Mouse (Mus musculus) heart, postnatal 10 days (tissue): ENCODE measurements at regions not wholly inside any gene's neighbourhood (a gene's known extent, or its start where the extent isn't known, plus 50 kb on each side); places are given as distances from the start of the nearest gene placed in this dataset.

Experiments used
- DNase-seq, 2 experiments: peaks; one replicate each; pipeline ENCODE4 v3.0.0; 2021
- intact Hi-C: fragments of 180-260 bp; cut with DNase I; formaldehyde crosslinking; loops from one replicate; pipeline ENCODE4 v1.15.1; 2025

DNA sequence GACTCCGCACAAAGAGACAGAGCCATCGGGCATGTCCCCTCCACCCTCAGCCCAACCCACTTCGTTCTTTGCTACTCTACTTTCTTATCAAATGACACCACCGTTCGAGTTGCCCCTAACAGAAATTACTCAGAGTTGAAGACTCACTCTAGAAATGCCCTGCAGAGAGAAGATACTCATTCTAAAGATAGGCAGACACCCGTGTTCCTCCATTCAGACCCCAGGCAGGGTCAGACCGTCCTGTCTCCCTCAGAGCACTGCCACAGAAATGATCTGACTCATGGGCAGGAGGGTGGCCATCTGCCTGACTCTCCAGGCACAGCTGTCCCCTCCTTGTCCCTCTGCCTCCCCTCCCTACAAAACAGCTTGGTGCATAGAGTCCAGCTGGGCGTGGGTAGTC, 185.6 kb downstream of the Setd4 start:
- intact Hi-C loops, result no loop called here
- no peak for DNase-seq

DNA sequence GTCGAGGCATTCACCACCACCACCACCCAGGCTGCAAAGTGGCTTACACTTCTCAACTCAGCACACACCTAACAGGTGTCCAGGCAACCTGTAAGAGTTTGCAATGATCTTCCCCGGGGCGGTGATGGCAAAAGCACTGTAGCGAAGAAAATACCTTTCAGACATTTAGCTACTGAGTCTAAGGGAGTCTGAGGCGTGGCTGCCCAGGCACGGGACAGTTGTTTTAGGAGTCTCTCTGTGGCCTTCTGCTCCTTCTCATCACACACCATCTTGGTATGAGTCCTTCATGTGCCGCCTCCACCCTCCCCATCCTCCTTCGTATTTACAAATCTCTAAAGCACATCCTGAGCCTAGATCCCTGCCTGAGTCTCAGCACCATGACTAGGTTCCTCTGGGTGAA, 186.0 kb downstream of the Setd4 start:
- no peak for DNase-seq
- intact Hi-C loops, result no loop called here

DNA sequence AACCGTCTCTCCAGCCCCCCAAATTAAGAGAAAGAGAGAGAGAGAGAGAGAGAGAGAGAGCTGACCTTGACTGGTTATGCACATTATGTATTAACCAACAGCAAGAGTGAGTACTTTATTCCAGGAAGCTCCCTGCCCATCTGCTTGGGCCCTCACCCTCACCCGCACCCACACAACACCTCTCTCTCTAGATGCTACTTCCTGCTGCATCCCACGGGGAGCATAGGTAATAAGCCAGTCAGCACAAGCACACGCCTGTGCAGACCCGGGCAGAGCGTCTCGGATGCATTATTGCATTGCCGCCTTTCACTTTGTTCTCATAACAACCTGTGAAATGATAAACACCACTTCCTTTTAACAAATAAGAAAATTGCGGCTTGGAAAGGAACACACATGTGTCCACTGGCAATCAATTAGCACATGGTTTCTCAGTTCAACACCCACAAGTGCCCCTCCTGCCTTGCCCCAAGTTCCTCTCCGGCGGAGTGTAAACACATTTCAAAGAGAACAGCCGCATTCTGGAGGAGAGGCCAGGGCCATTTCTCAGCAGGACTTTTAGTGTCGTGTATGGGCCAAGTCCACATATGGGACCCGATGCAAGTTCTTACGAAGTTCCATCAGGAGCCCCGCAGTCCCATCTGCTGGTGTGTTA, 211.7 kb downstream of the Setd4 start:
- intact Hi-C loops, result no loop called here

DNA sequence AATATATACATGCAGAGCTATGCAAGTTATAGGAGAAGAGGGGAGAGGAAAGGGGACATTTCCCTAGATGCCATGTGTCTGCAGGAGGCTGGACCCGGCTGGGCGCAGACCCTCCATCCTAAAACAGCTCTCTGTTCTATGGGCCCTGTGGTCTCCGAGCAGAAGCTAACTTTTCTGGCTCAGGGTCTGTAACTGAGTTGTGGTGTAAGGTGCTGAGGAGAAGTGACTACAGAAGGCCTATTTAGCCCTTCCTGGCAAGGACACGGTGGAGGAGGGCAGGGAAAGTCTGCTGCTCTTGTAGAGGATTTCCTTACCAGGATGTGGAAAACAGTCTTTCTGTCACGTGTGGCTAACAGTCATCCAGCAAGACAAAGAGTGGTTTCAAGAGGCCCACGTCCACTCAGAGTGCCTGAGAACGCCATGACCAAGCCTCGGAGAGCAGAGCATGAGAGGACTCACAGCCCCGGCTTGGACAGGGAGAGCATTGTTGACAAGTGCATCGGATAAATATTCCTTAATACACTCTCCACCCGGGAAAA, 216.2 kb downstream of the Setd4 start:
- intact Hi-C loops, result no loop called here
- DNase-seq, result no peak

More for the DNA sequence above, 211.7 kb downstream of the Setd4 start:
- DNase-seq, result no peak

DNA sequence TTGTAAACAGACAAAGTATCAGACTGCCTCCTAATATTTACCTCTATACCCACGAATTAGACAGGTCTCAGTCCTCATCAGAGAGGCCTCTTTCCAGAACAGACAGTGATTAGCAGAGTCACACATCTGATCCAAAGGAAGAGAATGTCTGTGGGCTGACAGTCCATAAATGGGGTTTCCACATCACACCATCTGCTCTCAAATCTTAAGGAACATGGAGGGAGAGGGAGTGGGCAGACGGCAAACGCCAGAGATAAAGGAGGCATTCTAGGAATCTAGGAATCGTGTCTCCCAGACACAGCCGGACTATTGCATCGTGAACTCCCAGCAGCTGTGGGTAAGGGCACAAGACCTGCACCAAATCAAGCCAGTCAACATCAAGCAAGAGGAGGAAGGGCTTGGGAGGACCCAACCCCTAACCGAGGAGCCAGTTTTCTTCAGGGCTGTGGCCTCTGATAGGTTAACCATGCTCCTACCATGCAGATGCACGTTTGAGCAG, 219.8 kb downstream of the Setd4 start:
- no peak for DNase-seq

DNA sequence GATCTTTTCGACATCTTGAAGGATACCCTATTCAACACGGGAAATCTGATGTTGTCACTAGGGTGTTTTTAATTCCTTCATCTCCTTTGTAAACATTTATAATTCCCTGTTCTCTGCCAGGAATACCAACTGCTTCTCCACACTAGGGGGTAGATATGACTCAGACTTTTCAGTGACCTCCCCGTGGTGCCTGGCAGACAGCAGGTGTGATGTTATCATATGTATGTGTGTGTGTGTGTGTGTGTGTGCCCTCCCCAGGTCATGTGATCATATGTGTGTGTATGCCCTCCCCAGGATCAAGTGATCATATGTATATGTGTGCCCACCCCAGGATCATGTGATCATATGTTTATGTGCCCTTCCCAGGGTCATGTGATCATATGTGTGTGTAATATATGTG, 220.9 kb downstream of the Setd4 start:
- intact Hi-C loops, result no loop called here
- DNase-seq, result no peak

More for the DNA sequence above, 219.8 kb downstream of the Setd4 start:
- intact Hi-C loops, result no loop called here

DNA sequence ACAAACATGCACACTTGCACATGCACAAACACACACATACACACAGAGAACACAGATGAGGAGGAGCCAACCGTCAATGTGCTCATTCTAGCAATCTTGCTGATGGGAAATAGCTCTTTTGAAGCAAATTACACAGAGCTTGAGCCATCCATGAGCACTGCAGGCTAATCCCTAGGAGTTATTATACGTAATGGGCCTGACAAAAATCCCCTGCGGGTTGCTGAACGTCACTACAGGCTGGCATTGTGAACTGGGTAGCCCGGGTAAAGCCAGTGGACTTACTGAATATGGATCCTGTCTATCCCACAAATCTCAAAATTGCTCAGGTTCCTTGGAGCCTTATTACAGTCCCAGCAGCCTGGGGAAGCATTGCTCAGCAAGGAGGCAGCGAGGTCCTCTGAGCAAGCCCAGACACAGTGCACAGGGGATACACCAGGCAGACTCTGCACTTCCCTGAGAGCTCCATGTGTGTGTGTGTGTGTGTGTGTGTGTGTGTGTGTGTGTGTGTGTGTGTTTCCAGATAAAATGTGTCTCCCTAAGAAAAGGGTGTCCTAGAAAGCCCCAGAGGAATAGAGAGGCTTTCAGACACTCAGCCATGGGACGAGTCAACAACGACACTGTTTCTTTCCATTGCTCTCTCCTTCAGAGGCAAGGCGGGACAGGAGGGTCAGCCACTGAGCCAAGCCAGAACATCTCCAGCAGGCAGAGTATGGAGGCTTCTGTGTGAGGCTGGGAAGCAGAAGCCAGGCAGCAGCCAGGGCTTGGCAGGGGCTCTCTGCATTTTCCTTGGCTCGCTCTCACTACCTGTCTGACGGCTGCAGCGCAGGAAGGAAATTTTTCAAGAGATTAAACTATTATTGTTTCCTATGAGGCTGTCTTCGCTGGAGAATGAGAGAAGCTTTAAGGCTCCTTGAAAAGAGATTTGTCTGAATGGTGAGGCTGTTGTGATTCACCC, 222.9 kb downstream of the Setd4 start:
- intact Hi-C loops, result no loop called here
- DNase-seq, result peak in 1 of 2 experiments; percentile 17

DNA sequence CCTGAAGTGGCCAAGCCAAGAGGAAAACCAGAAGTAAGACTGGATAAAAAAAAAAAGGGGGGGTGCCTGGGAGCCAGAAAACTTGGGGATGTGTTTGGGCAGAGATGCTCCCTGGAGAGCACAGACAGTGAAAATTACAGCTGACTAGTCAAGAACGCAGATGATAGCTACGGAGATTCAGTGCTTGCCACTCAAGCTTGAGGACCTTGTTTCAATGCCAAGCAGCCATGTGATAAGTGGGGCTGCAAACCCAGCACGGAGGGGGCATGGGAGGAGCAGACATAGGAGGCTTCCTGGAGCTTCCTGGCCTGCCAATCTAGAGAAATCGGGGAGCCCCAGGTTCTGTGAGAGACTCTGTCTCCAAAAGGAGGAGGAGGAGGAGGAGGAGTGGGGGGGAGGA, 223.7 kb downstream of the Setd4 start:
- no peak for DNase-seq
- intact Hi-C loops, result no loop called here

DNA sequence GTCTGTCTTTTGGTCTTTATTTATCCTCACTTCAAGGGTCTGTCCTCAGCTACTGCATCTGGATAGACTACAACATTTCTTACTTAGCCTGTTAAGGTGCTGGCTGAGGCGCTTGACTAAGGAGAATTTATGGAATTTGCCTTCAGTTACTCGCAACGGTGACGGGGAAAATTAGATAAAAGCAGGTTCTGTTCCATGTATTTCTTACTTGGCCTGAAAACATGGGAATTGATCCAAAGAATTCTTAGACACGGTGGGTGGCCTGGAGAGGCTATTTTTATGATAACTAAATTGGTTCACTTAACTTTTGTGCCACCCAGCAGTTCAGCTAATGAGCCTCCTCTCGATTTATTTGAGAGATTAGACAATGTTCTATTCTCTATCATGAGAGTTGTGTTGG, 224.3 kb downstream of the Setd4 start:
- intact Hi-C loops, result no loop called here
- no peak for DNase-seq

DNA sequence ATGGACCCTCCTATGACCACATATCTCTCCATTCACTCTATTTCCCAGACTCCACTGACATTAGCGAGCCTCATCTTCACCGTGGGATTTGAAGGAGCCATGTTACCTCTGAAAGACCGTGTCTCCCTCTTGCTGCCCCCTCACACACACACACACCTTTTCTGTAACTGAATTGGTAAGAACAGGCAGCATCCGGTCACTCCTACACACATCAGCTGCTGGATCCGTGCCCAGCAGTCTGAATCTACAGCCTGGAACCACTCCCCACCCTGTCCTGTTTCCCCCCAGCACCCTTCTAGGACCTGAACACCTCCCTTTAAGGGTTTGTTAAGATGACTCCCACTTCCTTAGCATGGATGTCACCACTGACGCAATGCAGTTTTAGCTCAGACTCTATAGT, 229.2 kb downstream of the Setd4 start:
- DNase-seq, result peak; percentile 25 to 36
- intact Hi-C loops, result no loop called here

DNA sequence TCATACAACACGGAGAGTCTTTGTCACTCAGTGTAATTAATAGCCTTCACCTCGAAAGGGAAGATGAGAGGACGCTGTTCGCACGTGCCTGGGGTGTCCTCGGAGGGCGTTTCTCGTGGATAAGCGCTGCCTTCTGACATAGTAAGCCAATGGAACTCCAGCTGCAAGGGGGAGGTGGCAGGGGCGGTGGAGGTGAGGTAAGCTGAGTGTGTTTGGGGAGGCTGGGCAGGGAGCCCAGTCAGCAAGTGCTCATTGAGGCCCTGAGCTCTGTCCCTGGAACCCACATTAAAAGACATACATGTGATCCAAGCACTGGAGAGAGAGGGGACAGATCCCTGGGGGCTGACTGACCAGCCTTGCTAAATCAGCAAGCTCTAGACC, 234.1 kb downstream of the Setd4 start:
- peak in 1 of 2 experiments; percentile 18 for DNase-seq
- intact Hi-C loops, result no loop called here

DNA sequence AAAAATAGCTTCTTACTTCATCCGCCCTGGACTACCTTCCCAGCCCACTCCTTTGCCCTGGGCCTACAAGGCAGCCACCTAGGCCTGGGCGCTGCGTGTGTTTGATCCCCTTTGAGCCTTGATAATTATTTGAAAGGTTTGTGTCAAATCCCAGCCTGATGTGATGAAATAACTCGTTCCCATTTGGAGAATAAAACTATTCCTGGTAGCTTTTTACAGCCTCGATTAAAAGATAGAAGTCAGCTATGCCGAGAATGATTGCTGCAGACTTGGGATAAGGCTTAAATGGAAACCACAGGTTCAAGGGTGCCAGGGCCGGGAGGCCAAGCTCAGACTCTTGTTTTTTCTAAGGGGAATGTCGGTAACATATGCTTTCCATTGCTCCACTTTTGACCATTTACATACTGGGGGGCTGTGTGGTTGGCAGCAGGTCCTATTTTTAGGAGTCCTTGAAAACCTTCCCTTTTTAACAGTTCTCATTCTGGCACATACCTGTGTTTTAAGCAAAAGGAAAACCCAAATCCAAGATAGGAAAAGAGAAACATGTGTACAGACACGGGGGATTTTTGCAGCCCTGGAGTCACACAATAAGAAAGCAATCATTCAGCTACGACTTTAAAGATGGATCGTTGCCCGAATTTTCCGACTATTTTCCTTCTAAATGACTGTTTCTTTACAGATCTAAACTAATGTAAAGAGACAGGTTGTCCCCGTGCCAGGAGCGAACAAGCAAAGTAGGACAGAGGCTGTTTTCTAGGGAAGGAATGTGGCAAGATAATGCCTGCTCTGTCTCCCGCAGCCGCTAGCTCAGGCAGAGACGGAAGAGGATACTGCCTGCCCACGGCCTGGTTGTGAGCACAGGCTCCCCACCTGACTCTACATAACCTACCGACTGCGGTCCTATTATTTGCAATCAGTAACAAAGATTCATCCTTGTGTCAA, 234.8 kb downstream of the Setd4 start:
- intact Hi-C loops, result no loop called here
- DNase-seq, result peak in 1 of 2 experiments; percentile 12

DNA sequence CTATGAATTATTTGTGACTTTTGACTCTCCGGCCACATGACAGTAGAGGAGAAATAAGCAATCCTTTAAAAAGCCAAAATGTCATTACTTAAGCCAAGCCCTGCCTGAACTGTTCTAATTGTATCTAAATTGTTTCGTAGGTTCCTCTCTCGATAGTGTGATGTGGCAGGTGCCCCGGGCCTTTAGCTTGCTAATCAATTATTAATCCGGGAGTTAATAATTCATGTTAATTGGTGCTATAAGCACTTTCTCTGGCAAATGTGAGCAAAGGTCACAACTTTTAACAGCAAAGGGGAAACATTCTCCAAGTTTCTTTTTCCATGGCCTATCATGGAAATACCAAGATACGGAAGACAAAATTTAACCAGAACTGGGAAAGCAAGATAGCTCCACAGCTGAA, 235.9 kb downstream of the Setd4 start:
- intact Hi-C loops, result no loop called here
- DNase-seq, result no peak

DNA sequence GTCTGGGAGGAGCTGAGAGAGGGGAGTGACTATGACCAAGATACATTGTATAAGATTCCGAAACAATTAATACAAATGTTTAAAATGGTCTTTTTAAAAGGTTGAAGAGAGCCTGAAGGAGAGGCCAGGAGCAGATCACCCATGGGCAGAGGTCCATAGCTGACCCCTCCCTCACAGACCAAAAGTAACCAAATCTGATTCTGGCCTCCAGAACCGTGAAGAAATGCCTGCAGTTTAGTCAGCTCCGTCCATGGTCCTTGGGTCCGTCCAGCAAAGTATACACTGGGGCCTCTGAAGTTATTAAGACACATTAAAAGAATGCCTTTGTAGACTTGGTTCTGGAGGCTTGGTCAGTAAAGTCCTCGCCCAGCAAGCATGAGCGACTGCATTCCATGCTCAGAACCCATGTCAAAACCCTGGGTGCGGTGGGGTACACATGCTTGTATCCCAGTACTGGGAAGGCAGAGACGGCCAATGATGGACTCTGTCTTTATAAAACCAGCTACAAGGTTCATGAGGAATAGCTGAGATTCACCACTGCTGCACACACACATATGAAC, 236.5 kb downstream of the Setd4 start:
- DNase-seq, result no peak
- intact Hi-C loops, result no loop called here

DNA sequence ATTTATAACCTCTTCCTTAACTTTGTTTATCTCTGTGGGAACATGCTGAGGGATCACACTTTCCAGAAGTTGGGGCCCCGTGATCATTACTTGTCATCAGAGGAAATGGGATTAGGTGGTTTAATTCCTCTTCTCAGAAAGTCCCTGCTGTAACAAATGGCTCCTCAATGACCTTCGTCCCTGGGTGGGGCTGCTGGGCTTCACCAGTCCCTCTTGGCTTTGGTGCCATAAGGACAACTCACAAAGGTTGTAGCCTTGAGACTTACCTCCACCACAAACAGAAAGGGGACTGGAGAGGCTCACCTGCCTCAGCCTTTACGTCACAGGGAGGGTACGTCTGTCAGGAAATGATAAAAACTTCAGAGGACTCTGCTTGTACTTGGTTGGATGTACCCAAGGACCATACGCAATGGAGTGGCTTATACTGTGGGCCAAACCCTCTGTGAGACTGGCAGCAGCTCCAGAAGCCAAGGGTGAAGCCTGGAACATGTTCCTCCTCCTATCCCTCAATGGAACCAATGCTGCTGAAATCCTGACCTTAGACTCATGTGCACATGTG, 237.4 kb downstream of the Setd4 start:
- intact Hi-C loops, result no loop called here

DNA sequence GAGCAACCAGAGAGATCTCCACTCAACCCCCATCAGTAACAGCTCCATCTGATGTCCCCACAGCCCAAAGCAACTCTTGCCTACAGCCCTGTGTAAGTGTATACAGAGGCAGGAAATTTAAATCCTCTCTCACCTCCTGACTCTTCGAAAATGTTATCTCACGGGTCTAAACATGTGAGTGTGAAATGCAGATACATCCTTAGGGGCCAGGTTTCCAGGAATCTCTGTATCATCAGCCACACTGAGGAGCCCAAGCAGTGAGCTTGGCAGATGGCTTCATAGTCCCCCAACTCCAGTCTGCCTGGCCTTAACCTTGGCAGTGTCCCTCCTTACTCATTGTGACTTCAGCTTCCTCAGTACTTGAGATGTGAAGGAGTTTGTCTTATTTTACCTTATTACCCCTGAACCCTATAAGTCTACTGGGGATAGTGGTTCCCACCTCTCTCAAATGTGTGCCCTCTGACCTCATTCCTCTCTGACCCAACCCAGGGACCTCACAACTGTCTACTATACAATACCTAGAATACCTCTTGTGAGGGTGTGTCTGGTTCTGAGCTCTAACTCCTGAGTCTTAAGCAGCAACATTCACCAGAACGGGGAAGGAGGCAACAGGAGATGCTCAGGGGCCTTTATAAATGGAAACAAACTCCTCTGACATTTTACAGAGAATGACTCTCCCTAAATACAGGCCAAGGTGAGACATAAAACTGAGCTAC, 238.5 kb downstream of the Setd4 start:
- no peak for DNase-seq
- intact Hi-C loops, result no loop called here

More for the DNA sequence above, 237.4 kb downstream of the Setd4 start:
- no peak for DNase-seq

DNA sequence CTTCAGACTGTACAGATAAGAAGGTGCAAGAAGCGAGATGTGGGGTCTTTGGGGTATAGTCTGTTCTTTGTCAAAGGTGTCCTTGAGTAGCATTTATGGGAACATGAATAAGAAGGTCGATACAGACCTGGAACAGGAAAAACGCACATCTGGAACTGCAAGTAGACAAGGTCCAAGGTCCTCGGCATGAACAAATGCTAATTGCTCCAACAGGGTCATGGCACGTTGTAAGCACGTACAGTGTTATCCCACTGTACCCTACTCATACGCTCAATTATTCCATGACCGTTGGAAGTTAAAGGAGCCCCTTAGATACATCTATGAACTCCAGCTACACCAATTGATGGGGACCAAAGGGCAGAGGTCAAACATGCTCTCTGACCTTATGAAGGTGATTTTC, 244.1 kb downstream of the Setd4 start:
- intact Hi-C loops, result no loop called here
- no peak for DNase-seq

DNA sequence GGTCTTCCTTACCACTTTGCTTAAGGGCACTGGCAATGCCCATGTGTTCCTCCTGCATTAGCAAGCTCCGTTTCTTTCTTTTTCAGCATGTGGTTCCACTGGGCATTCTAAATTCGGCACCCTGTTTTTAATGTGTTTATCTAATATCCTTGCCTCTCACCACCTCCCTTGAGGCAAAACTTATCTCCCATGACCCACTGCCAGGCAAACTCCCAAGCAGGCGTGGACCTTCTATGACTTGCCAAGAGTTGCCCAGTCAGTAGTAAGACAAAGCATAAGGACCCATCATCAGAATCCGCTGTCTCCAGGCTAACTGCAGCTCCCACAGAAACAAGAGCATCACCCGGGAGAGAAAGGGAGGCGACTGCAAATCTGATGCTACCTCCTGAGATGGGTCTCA, 245.2 kb downstream of the Setd4 start:
- intact Hi-C loops, result no loop called here
- no peak for DNase-seq

DNA sequence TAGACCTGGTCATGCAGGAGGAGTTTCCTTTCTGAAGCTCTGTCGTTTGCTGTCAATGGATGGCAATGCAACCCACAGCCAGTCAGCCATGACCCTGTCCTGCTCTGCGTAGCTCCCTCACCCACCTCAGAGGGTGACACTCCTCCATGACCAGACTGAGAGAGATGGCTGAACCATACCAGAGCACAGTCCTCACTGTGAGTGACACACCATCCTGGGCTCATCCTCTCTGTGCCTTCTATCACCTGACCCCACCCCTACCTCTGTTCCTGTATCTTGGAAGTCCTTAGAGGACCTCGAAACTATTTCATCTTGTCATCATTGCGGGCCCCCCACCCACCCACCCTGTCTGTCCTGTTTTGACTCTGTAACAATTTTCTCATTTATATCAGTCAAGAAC, 245.7 kb downstream of the Setd4 start:
- intact Hi-C loops, result no loop called here
- DNase-seq, result no peak
